Mouse (Mus musculus) cerebellum, adult 2 months (tissue): Measurements from ENCODE around the gene Cdca7l.

Experiments used
- CTCF ChIP-seq: fragments of 200-500 bp; IDR thresholded peaks from 2 replicates; pipeline ENCODE4 v1.5.1; 2011; ENCODE audit warnings: low read depth, mild to moderate bottlenecking, control low read depth, low read length, moderate library complexity, borderline replicate concordance; ENCODE audit not compliant: insufficient read depth
- POLR2A ChIP-seq: fragments of 200-500 bp; IDR thresholded peaks from 2 replicates; pipeline ENCODE4 v1.6.1; 2011; ENCODE audit warnings: low read length, control low read depth, borderline replicate concordance; ENCODE audit not compliant: insufficient read depth

DNA sequence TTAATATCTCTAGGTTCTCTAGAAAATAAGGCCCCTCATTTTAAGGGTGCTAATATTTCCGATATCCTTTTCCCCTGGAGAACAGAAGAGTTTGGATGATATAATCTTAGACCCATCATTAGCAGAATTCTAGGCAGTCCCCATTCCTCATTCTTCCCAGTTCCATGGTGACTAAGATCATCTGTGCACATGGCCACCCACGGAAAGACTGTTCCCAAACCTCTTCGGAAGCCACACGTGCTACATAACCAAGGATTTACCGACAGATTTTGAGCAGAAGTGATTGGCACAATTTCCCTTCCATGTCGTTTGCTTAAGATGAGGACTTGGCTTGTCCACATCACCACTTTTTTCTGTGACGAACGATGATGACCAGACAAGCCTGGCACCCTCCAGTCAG lies 99.6 kb downstream of the Cdca7l start:
- TF ChIP-seq CTCF (no peak), POLR2A (no peak)
